Mouse (Mus musculus) heart, embryonic 16.5 days (tissue): ENCODE results near the gene Adk. TPM values are rescaled to one million over a fixed set of nuclear protein-coding genes. Genes with fewer than 3 reads are reported as not detected.

ENCODE experiments used
- ATAC-seq: fragments of 200-750 bp; cut with Nextera tagmentation; replicated peaks from 2 replicates; pipeline ENCODE4 v1.8.0; 2017; ENCODE audit warnings: moderate number of reproducible peaks; ENCODE audit not compliant: insufficient read depth, low FRiP score; ENCODE audit errors: extremely low read depth
- H3K27ac ChIP-seq: fragments of 300-500 bp; sonication (generic); 2 replicates; pipeline ENCODE4 v1.5.1; 2014; ENCODE audit warnings: mild to moderate bottlenecking, low read length, control low read depth, moderate library complexity
- H3K27me3 ChIP-seq: fragments of 300-500 bp; sonication (generic); 2 replicates; pipeline ENCODE4 v1.6.1; 2014; ENCODE audit warnings: low read length, mixed read lengths; ENCODE audit not compliant: control insufficient read depth, insufficient read depth
- H3K36me3 ChIP-seq: fragments of 300-500 bp; sonication (generic); 2 replicates; pipeline ENCODE4 v1.6.1; 2014; ENCODE audit not compliant: control insufficient read depth, insufficient read depth
- H3K4me1 ChIP-seq: fragments of 300-500 bp; sonication (generic); 2 replicates; pipeline ENCODE4 v1.6.1; 2014; ENCODE audit warnings: low read length, mixed read lengths; ENCODE audit not compliant: control insufficient read depth, insufficient read depth
- H3K4me2 ChIP-seq: fragments of 300-500 bp; sonication (generic); 2 replicates; pipeline ENCODE4 v1.6.1; 2014; ENCODE audit warnings: low read depth, mild to moderate bottlenecking, control low read depth, low read length
- H3K4me3 ChIP-seq: fragments of 300-500 bp; sonication (generic); 2 replicates; pipeline ENCODE4 v1.5.1; 2014; ENCODE audit warnings: mild to moderate bottlenecking, control low read depth, low read length
- H3K9ac ChIP-seq: fragments of 300-500 bp; sonication (generic); 2 replicates; pipeline ENCODE4 v1.6.1; 2014; ENCODE audit warnings: low read length, control low read depth
- H3K9me3 ChIP-seq: fragments of 300-500 bp; sonication (generic); replicated peaks from 2 replicates; pipeline ENCODE4 v1.6.1; 2016; ENCODE audit warnings: low read length; ENCODE audit not compliant: control insufficient read depth
- WGBS: fragments of 180-500 bp; shearing (Covaris S2); extraction: QIAGEN DNeasy Blood & Tissue Kit; methylation state at CpG from one replicate; pipeline ENCODE4 v1.1.7; 2014; 5-methylcytosine and 5-hydroxymethylcytosine counted together
- polyA plus RNA-seq: library from polyadenylated mRNA; unstranded; fragments of >200 nt; fragmentation: Nextera tagmentation; extraction: Ambion mirVana; gene quantifications from 2 replicates; pipeline ENCODE4 v1.2.1, GENCODE M21; 2015

Gene Adk
- polyA plus RNA-seq, 1 experiment from 2014 or later: 222 TPM

DNA sequence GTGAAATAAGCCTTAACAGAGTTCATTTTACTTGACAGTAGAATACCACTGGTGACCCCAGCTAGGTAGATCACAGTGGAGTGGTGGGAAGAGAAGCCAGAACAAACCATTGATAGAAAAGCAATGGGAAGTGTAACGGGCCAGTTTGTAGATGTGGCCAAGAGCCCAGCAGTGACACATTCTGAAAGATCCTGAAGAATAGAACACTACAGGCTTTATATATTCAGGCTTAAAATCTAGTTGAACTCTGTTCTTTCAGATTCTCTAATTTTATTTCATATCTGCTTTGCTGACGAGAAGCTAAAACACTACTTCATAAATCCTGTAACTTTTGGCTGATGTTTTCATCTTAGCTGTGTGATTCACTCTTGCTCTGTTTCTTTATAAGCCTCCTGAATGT is 48.5 kb downstream of the Adk start:
- H3K36me3 ChIP-seq: no peaks in the 10 kb centered on the region
- H3K4me3 ChIP-seq: no peak overlapping the region
- no peak for ATAC-seq
- no peak overlapping the region for H3K4me2 ChIP-seq
- peaks cover 10% of the 10 kb centered on the region for H3K4me1 ChIP-seq
- H3K27ac ChIP-seq: no peak overlapping the region
- no peaks in the 10 kb centered on the region for H3K27me3 ChIP-seq
- H3K9ac ChIP-seq: no peak overlapping the region
- no peaks in the 10 kb centered on the region for H3K9me3 ChIP-seq
- 52% methylated on average over 2 of the region's 2 CpGs for WGBS

- Histone ChIP-seq H3K4me1 (peaks cover 10% of the 10 kb centered on the region), H3K9me3 (no peaks in the 10 kb centered on the region), H3K9ac (no peak overlapping the region), H3K4me3 (no peak overlapping the region), H3K27ac (peak overlapping the region; percentile 68), H3K36me3 (peaks cover 1% of the 10 kb centered on the region; the same call in 1 of the 2 replicates), H3K4me2 (no peak overlapping the region), H3K27me3 (no peaks in the 10 kb centered on the region)
- ATAC-seq: no peak
- WGBS: 34% methylated on average over 7 of the region's 7 CpGs
These were observed 49.2 kb downstream of the Adk start for GRCm38 (mm10) chr14:21101562-21101961.

GRCm38 (mm10) chr14:21102666-21103203 is 50.4 kb downstream of the Adk start:
- WGBS: 72% methylated on average over 4 of the region's 4 CpGs
- H3K4me3 ChIP-seq: no peak overlapping the region
- no peak for ATAC-seq

GRCm38 (mm10) chr14:21105049-21105448 is 52.7 kb downstream of the Adk start:
- Histone ChIP-seq H3K9ac (no peak overlapping the region), H3K4me2 (no peak overlapping the region), H3K27me3 (no peaks in the 10 kb centered on the region), H3K4me1 (peaks cover 4% of the 10 kb centered on the region; the same call in 1 of the 2 replicates), H3K27ac (no peak overlapping the region), H3K4me3 (no peak overlapping the region), H3K9me3 (no peaks in the 10 kb centered on the region), H3K36me3 (peaks cover 3% of the 10 kb centered on the region; the same call in 1 of the 2 replicates)
- ATAC-seq: no peak

More at GRCm38 (mm10) chr14:21102666-21103203, 50.4 kb downstream of the Adk start:
- Histone ChIP-seq H3K9ac (no peak overlapping the region), H3K4me2 (no peak overlapping the region), H3K27me3 (no peaks in the 10 kb centered on the region), H3K36me3 (peaks cover 3% of the 10 kb centered on the region; the same call in 1 of the 2 replicates), H3K27ac (no peak overlapping the region), H3K4me1 (peaks cover 10% of the 10 kb centered on the region), H3K9me3 (no peaks in the 10 kb centered on the region)

GRCm38 (mm10) chr14:21106582-21106981 is 54.2 kb downstream of the Adk start:
- H3K9me3 ChIP-seq: no peaks in the 10 kb centered on the region
- H3K4me3 ChIP-seq: no peak overlapping the region
- 75% methylated on average over 8 of the region's 8 CpGs for WGBS
- H3K4me2 ChIP-seq: no peak overlapping the region
- H3K9ac ChIP-seq: no peak overlapping the region
- no peaks in the 10 kb centered on the region for H3K27me3 ChIP-seq
- peaks cover 3% of the 10 kb centered on the region; the same call in 1 of the 2 replicates for H3K36me3 ChIP-seq
- ATAC-seq: no peak
- H3K27ac ChIP-seq: no peak overlapping the region
- H3K4me1 ChIP-seq: 0 out of 2 replicates have a peak, but pooled peaks cover 4% of the 10 kb centered on the region

DNA sequence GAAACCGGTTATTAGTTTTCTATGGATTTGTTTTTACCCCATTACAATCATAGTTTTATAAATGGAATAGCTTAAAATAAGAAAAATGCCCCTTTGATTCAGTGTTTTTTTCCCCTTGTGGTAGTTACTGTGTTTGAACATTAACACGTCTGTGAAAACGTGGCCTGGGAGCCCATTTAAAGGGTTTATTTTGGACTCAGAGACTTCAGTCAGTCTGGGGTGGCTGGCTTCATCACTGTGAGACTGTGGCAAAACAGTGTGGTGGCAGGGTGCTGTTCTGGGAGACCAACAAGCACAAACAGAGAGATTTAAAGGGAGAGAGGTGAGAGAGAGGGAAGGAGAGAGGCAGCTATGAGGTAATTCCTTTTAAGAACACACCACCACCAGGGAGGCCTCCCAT is 55.2 kb downstream of the Adk start:
- ATAC-seq: no peak
- Histone ChIP-seq H3K36me3 (peaks cover 3% of the 10 kb centered on the region; the same call in 1 of the 2 replicates), H3K27ac (no peak overlapping the region), H3K9me3 (no peaks in the 10 kb centered on the region), H3K4me1 (0 out of 2 replicates have a peak, but pooled peaks cover 3% of the 10 kb centered on the region), H3K27me3 (no peaks in the 10 kb centered on the region), H3K9ac (no peak overlapping the region), H3K4me2 (no peak overlapping the region), H3K4me3 (no peak overlapping the region)
- WGBS: 77% methylated on average over 3 of the region's 3 CpGs

- no peak overlapping the region for H3K4me2 ChIP-seq
- WGBS: 50% methylated on average over 4 of the region's 4 CpGs
- no peak for ATAC-seq
- no peaks in the 10 kb centered on the region for H3K27me3 ChIP-seq
- no peak overlapping the region for H3K27ac ChIP-seq
- peaks cover 3% of the 10 kb centered on the region; the same call in 1 of the 2 replicates for H3K36me3 ChIP-seq
- no peak overlapping the region for H3K9ac ChIP-seq
- no peaks in the 10 kb centered on the region for H3K9me3 ChIP-seq
- 0 out of 2 replicates have a peak, but pooled peaks cover 3% of the 10 kb centered on the region for H3K4me1 ChIP-seq
- H3K4me3 ChIP-seq: no peak overlapping the region
These were observed 58.1 kb downstream of the Adk start for GRCm38 (mm10) chr14:21110492-21110891.

DNA sequence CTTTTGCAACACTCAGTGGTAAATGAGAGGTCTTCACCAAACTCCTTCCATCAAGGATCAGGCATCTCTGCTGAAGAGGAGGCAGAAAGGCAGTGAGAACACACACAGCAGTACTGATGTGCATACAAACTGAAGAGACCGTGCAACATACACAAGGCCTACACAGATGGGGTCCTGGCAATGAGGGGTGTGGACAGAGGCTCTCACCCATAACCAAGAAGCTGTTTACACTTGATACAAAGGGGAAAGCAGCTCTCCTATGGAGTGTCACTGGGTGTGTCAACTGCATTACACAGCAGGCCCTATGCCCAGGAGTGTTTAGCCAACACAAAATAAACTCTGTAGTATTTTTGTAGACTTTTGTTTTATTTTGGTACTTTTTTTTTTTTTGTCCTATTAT is 59.1 kb downstream of the Adk start:
- no peak overlapping the region for H3K9ac ChIP-seq
- no peak overlapping the region for H3K4me2 ChIP-seq
- no peak overlapping the region for H3K4me3 ChIP-seq
- 0 out of 2 replicates have a peak, but pooled peaks cover 3% of the 10 kb centered on the region for H3K4me1 ChIP-seq
- no peak overlapping the region for H3K27ac ChIP-seq
- ATAC-seq: no peak
- H3K9me3 ChIP-seq: no peaks in the 10 kb centered on the region
- H3K36me3 ChIP-seq: peaks cover 3% of the 10 kb centered on the region; the same call in 1 of the 2 replicates
- no peaks in the 10 kb centered on the region for H3K27me3 ChIP-seq
- WGBS: 81% methylated on average over 1 of the region's 1 CpGs

GRCm38 (mm10) chr14:21112174-21112573 is 59.8 kb downstream of the Adk start:
- Histone ChIP-seq H3K27me3 (no peaks in the 10 kb centered on the region), H3K9me3 (no peaks in the 10 kb centered on the region), H3K36me3 (no peaks in the 10 kb centered on the region), H3K4me1 (0 out of 2 replicates have a peak, but pooled peaks cover 3% of the 10 kb centered on the region), H3K4me3 (no peak overlapping the region), H3K27ac (no peak overlapping the region), H3K9ac (no peak overlapping the region), H3K4me2 (no peak overlapping the region)
- WGBS: 87% methylated on average over 5 of the region's 5 CpGs
- ATAC-seq: no peak
